Mouse (Mus musculus): ENCODE results near the gene Dmrtc1a. TPM values are rescaled to one million over a fixed set of nuclear protein-coding genes. Genes with fewer than 3 reads are reported as not detected.

Dmrtc1a gene
- not detected for polyA plus RNA-seq (2014; fragmentation: Illumina TruSeq; extraction: RNeasy Lipid Tissue Mini Kit (QIAGEN cat#74804); ENCODE audit: low read depth, low replicate concordance)

DNA sequence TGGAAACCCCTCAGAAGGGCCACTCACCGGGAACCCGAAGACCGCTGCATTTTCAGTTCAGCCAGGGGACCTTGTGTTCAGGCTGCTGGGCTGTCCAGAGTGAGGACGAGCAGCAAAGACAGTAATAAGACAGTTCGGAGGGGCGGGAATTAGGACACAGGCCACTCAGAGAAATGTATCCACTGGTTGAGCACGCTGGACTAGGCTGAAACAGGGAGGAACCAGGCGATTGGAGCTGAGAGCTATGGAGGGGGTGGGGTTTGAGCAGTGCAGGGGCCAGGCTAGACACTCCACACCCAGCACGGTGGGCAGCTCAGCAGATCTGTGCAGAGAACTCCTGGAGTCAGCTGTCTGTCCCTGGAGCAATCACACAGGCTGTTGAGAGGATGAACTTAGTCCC, at the start of gene Dmrtc1a, which contains the start of gene 1700011M02Rik:
Gene Dmrtc1a (minus strand): TSS at position 101 of the 400 bp plus-strand sequence.
Gene 1700011M02Rik (plus strand): TSS at position 319 of the 400 bp plus-strand sequence.

DNA sequence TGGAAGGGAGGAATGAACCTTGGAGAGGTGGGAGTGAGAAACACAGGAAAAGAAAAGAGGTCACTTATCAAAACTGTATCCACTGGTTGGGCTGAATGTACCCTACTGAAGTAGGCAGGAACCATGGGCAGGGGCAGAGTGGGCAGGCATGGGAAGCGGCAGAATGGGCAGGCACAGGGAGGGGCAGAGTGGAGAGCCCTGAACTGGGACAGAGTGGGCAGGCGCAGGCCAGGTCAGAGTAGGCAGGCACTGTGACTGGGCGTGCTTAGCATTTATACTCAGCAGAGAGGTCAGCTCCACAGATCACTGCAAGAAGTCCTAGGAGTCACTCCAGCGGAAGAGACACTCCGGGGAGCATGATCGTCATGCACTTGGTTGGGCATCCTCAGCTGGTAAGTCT, 19.6 kb upstream of the Dmrtc1a start, which contains the start of gene 1700018G05Rik:
Gene 1700018G05Rik (plus strand): TSS at position 301 of the 400 bp plus-strand sequence.

DNA sequence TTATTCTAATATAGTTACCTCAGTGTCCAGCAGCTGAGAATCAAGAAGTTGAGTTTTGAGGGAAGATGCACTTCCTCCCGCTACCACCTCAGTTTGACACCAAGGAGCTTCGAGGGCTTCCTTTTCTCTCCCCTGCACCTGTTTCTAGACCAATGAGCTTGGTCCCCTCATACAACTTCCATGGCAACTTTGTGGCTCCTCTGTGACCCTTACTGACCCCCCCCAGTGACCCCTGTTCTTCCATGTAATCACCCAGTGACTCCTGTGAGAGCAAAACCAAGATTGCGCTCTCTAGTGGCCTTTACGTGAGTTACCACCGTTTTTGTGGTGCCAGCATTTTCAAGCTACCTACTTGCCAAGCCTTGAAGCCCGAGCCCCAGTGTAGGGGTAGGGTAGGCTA, 40.6 kb downstream of the Dmrtc1a start, which contains the start of gene 1700031F05Rik:
Gene 1700031F05Rik (minus strand): TSS at position 101 of the 400 bp plus-strand sequence.

DNA sequence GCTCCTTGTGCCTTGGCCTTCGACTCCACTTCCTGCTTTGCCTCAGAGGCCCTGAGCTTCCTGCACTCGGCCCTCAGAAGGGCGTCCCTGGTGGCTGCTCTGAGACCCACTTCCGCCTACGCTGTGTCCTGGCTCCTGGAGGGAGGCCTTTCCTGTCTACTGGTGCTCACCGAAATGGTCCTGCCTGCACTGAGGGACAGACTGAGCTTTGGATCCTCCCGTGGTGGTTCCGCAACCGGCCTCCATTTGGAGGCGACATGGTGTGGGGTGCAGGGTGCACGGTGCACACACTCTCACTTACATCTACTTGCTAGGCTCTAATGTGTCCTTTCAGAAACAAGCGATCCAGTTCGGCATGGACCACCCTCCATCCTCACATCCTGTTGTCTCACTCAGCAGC, 54.0 kb downstream of the Dmrtc1a start, which contains the start of gene Dmrtc1c2:
Gene Dmrtc1c2 (minus strand): TSS at position 101 of the 400 bp plus-strand sequence.

Other genes starting within 250 kb of the Dmrtc1a start
- not detected for gene Gm3880, start 221.7 kb downstream of the Dmrtc1a start, polyA plus RNA-seq (2014; fragmentation: Illumina TruSeq; extraction: RNeasy Lipid Tissue Mini Kit (QIAGEN cat#74804); ENCODE audit: low read depth, low replicate concordance)
- not detected for gene Gm9112, start 201.1 kb downstream of the Dmrtc1a start, polyA plus RNA-seq (2014; fragmentation: Illumina TruSeq; extraction: RNeasy Lipid Tissue Mini Kit (QIAGEN cat#74804); ENCODE audit: low read depth, low replicate concordance)
- not detected for gene Dmrtc1b, start 200.8 kb downstream of the Dmrtc1a start, polyA plus RNA-seq (2014; fragmentation: Illumina TruSeq; extraction: RNeasy Lipid Tissue Mini Kit (QIAGEN cat#74804); ENCODE audit: low read depth, low replicate concordance)
- gene Dmrtc1c1, start 105.7 kb downstream of the Dmrtc1a start, polyA plus RNA-seq (2014; fragmentation: Illumina TruSeq; extraction: RNeasy Lipid Tissue Mini Kit (QIAGEN cat#74804); ENCODE audit: low read depth, low replicate concordance), result not detected
- not detected for gene Dmrtc1c2, start 54.1 kb downstream of the Dmrtc1a start, polyA plus RNA-seq (2014; fragmentation: Illumina TruSeq; extraction: RNeasy Lipid Tissue Mini Kit (QIAGEN cat#74804); ENCODE audit: low read depth, low replicate concordance)
- gene 1700031F05Rik, start 40.7 kb downstream of the Dmrtc1a start, polyA plus RNA-seq (2014; fragmentation: Illumina TruSeq; extraction: RNeasy Lipid Tissue Mini Kit (QIAGEN cat#74804); ENCODE audit: low read depth, low replicate concordance), result not detected
- not detected for gene 1700011M02Rik, start 218 bp upstream of the Dmrtc1a start, polyA plus RNA-seq (2014; fragmentation: Illumina TruSeq; extraction: RNeasy Lipid Tissue Mini Kit (QIAGEN cat#74804); ENCODE audit: low read depth, low replicate concordance)
- gene 1700018G05Rik, start 19.7 kb upstream of the Dmrtc1a start, polyA plus RNA-seq (2014; fragmentation: Illumina TruSeq; extraction: RNeasy Lipid Tissue Mini Kit (QIAGEN cat#74804); ENCODE audit: low read depth, low replicate concordance), result not detected

Data from kidney, adult 10 weeks (tissue).